Mouse (Mus musculus) urinary bladder, postnatal 4 days (tissue): ENCODE measurements at regions not wholly inside any gene's neighbourhood (a gene's known extent, or its start where the extent isn't known, plus 50 kb on each side); places are given as distances from the start of the nearest gene placed in this dataset.

Experiments used
- DNase-seq, 2 experiments: peaks; one replicate each; pipeline ENCODE4 v3.0.0; 2021 to 2022; ENCODE audit warnings: low spot score in 2 of 2

DNA sequence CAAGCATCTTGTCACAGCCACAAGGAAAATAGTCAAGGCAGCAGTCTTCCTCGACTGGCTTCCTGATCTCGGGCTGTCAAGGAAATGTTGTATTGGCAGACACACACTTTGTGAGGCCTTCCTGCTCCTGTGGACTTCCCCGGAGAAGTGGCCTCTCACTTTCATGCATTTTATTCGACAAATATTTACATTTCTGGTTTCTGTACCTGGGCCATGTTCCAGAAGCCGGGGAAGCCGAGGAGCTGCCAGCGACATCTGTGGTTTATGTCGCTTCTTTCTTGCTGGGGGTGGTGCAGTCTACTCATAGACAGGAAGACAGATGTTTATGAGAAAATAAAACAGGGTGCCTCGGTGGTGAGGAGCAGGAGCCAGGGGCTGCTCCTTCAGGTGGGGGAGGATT is 372.5 kb upstream of the Kcnab2 start:
- no peak for DNase-seq

DNA sequence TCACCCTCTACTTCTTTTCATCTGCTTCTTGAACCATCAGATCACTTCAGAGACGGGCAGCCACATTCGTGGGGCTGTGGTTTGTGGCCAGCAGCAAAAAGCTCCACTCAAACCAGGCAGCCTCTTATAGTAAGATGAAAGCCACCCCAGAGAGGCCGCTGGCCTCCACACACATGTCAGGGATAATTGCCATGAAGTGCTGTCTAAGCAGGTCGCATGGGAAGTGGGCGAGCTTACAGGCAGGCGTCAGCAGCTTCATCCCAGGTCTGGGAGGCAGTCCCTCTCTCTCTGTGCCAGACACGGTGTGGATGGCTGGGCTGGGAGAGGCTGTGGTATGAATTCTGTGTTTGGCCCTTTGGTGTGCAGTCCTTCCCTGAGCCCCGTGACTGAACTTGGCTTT is 358.4 kb upstream of the Kcnab2 start:
- DNase-seq: no peak

DNA sequence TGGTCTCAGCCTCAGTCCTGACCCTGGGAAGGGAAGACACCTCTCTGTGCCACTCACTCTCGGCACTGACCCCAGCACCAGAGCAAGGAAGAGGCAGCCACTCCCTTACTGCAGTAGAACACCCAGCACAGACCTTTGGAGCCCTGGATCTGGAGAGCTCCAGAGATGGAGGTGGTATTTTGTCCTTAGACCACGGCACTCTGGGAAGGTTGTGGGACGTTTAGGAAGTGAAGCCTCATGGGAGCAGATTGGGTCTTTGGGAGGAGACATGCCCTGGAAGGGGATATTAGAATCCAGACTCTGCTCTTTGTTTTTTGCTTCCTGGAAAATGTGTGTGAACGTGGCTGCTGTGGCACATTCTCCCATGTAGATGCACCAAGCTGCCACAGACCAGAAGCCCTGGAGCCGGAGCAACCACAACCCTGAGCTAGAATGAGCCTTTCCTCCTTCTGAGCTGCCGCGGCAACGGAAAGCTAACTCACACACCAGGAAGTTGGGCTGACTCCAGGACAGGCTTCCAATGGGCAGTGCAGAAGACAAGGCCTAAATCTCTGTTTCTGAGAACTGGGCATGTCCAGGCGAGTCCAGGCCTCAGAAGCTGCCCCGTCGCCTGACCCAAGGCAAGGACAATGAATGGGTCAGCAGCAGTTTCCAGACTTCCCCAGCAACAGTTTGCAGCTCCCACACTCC is 356.9 kb upstream of the Kcnab2 start:
- no peak for DNase-seq

DNA sequence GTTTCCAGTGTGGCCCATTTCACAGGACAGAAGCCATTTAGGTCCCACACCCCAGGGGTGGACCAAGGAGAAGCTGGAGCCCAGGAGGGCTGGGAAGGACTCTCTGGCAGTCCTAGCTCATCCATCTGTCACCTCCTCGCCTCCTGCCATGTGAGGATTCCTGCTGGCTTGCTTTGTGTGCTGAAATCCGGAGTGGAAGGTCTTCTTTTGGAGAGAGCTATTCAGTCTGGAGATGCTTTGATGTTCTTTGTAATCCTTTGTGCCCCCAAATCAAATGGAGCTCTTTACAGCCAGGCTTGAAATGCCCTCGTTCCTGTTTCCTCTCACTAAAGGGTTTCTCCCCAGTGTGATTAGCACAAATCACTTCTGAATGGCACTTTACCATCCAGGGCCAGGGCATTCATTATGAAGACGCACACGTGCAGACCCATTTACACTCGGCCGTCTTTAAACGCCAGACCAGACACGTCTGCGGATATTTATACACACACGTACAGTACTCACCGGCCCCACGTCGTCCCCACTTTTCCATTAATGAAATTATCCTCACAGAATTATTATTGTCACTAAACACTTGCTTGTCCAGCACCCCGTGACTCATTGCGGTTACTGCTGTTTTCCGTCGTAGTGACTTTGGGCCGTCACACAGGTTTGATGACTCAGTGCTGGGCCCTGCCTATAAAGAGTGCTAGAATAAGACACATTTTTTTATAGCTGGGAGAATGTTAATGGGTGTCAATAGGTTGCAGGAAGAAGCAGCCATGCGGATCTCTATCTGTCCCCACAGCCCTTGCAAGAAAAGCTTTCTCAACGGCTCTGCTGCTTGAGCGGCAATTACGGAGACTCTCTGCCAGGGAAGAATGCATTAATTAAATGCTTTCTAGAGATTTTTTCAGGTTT is 356.0 kb upstream of the Kcnab2 start:
- DNase-seq: no peak

DNA sequence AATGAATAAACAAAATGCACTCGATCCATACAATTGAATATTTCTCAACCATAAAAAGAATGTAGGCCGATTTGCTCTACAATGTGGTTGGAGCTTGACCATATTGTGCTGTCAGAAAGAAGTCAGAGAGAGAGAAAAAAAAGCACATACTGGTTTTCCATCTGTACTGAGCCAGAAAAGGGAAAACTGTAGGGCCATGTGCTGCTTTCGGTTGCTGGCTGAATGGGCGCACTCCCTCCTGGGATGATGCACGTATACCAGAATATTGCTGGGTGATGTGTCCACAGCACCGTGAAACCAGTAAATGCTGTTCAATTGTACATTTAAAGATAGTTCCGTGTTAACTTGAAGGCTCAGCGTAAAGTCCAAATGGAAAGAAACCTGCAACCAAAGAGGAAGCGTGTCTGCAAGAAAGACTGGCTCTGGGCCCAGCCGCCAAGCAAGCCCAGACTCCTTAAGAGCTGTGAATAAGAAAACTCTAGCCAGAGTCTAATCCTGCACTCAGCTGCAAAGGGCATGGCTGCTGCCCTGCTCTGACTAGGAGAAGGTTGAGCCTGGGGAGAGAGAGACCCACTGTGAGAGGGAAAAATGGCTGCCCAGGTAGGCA is 355.2 kb upstream of the Kcnab2 start:
- DNase-seq: no peak

DNA sequence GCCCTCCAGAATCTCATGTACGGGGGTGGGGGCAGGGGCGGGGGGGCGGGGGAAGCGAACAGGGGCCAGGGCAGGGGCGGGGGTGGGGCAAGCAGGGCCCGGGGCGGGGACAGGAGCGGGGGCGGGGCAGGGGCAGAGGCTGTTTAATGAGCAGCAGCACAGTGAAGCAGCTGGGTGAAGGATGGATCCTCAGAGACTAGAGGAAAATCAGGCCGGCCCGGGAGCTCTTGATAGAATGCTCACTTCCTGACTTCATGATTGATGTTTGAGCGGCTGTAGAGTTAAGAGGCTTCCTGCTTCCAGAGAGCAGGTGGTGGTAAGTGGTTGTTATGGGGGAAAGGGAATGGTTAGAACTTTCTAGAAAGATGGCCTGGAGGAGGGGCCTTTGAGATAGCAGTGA is 347.5 kb upstream of the Kcnab2 start:
- no peak for DNase-seq

DNA sequence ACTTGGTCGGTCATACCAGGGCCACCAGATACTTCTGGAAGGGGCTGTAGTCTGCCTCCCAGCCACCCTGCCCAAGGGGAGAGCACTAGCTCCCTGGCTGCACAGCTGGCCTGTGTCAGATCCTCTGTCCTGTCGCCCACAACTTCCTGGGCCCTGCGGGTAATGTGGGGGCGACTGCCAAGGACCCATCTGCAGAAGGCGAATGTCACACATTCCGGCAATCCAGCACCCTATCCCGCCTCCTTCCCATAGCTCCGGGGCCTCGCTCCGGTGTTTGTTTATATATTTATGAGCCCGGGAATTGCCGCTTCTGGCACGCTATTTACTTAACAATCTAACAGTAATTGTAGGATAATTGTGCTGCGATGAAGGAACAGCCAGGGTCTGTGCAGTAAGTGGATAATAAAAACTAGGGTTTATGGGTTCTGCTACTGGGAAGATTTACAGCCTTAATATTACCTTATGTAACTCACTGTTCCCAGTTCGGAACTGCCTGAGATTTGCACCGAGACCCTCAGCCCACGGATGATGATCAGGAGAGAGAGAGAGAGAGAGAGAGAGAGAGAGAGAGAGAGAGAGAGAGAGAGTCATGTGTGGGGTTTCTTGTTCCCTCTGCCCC is 338.6 kb upstream of the Kcnab2 start:
- DNase-seq: no peak

DNA sequence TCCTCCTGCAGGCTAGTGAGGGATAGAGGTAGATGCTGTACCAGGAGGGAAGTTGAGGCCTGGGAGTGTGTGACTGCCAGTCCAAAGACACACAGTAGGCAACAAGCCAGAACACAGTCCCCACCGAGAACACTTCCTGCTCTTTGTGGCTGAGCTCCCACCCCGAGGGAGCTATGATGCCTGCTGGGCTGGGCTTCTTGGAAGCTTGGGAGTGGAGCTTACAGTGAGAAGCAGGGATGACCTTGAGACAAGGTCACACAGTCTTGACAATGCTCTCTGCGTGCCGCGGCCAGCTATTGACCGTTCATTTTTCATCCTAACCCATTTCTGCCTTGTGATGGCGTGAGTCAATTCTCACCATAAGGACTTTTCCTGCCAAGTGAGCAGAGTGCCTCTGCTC is 328.9 kb upstream of the Kcnab2 start:
- no peak for DNase-seq

DNA sequence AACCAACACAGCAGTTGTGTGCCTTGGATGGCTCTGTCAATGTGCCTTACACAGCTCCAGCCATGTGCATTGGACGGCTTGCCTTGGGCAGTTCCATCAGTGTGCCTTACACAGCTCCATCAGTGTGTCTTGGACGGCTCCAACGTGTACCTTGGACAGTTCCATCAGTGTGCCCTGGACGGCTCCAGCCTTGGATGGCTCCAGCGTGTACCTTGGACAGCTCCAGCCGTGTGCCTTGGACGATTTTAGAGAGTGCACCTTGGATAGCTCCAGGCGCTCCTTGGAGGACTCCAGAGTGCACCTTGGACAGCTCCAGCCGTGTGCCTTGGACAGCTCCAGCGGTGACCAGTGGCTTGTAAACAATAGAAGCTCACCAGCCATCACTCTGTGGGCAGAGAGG is 321.7 kb upstream of the Kcnab2 start:
- DNase-seq: peak; percentile 71 to 78

DNA sequence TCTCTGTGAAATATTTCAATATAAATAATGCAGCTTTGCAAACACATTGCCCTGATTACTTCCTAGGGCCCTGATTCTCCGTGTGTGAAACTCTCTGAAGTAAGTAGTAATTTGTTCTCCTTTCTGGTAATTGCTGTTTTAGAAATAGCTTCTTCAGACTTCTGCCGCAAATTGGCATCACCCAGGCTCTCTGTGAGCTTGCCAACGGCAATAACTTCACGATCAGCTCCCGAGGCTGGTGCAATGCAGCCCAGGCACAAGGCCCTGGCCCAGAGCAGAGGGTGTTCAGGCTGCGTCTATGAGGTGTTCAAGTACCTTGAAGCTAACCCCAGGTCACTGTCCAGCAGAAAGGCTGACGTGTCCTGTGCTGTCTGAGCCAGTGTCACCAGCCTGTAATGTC is 310.8 kb upstream of the Kcnab2 start:
- no peak for DNase-seq

DNA sequence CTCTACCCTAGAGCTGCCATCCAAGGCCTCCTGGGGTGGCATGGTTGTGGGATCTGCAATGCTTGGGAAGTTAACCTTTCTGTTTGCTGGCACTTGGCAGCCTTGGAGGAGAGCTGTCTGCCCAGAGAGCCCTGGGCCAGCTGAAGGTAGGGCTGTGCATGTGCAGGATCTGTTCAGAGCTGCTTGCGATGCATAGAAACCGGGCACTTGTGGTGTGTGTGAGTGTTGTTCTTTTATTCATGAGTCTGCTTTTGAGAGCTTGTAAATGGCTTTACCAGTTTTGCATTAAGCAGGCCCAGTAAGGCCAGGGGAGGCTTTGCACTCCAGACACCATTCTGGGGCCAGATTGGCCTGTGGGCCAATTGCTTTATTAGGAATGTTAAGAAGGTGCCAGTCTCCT is 307.3 kb upstream of the Kcnab2 start:
- no peak for DNase-seq

DNA sequence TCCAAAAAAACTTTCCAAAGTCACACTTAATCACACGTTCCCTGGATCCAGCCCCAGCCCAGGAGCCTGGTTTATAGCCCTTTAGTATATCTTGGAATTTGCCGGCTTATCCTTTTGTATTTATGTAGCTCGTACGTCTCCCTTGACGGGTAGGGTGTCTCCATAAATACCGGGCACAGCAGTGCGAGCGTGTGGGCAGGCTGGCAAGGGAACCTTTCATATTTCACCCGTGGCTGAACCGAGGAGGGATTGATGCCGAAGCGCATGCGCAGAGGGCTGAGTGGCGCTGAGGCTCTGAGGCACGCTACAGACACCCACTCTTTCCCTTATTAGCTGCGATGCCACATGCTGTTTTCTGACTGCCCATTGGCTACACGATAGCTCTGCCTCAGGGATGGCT is 301.9 kb upstream of the Kcnab2 start:
- no peak for DNase-seq

DNA sequence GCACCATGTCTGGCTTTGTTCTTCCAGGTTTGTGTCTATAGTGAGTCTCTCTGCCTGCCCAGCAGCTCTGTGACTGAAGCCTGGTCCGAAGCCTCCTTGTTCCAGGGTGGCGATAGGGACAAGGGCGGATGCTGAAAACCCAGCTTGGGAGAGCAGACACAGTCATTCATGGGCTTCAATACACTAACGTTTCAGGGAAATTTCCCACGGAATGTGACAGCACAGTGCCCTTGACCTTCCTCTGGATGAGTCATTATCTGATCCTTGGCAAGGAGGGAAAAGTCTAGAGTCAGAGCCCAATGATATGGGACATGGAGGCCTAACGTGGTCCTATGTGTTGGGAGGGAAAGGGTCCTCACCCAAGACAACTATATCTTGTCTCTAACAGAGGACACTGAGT is 298.1 kb upstream of the Kcnab2 start:
- DNase-seq: no peak

DNA sequence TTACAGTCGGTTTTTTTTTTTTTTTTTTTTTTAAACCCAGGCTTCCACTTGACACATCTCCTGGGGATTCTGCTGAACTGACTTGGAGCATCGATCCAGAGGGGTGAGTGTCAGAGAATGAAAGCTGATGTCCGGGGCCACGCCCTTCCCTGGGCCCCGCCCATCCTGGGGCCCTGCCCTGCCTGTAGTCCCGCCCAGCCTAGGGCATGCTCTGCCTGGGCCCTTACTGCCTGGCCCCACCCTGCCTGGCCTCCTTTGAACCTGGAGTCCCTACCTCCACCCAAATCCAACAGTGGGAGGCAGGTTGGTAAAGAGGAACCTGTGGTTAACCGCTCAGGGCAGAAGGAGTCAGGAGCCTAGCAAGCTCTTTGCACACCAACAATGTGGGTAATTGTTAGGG is 293.7 kb upstream of the Kcnab2 start:
- DNase-seq: peak; percentile 13 to 54

DNA sequence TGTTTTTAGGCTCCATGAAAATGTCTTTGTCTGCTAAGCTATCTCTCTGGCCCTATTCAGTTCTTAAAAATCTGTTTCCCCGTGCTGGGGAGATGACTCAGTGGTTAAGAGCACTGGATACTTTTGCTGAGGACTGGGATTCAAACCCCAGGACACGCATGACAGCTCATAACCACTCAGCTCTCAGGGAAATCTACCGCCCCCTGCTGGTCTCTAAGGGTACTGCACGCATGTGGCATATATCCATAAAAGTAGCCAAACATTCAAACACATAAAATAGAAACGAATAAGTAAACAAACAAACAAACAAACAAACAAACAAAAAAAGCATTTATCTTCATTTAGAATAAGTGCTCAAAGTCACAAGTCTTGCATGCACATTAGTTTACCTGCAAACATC is 289.7 kb upstream of the Kcnab2 start:
- no peak for DNase-seq

DNA sequence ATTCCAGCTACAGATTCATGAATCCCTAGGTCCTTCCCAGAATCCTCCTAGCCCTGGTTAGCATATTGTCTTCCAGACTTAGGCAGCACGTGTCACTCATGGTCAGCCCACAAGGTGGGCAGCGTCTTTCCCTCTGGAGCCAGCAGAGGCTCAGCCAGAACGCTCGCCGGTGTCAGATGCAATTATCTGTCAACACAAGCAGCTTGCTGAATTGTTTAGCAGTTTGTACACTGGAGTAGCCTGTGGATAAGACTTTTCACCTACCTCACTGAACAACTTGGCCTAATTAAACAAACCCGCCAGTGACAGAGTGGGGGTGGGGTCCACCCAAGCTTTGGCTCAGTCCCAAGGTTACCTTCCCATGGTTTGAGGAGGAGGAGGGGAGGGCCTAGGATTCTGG is 285.4 kb upstream of the Kcnab2 start:
- no peak for DNase-seq

DNA sequence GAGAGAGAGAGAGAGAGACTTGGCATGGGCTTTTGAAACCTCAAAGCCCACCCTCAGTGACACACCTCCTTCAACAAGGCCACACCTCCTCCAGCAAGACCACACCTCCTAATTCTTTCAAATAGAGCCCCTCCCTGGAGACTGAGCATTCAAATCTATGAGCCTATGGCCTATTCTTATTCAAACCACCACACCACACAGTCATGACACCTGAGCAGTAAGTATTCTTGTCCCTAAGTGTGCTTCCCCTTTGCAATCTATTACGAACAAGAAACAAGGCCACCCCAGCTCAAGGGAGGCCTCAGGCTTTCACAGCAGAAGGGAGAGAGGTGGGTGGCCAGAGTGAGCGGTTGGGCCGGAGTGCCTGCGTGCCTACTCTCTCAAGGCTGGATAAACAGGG is 284.9 kb upstream of the Kcnab2 start:
- DNase-seq: no peak

DNA sequence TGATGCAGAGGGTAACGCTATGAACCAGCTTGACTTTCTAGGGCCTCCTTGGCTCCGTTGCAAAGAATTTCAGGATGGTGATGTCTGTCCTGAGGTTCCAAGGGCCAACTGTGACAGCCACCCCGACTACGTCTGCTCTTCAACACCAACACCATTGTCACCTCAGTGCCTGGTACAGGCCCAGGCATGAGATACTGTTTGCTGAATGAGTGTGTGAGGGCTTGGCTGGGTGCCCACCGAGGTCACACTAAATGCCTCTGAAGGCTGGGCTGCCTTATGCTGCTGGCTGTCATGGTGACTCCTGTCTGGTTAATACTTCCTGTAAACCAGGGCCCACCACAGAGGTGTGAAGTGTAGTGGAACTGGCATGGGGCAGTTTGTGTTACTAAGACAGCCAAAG is 279.5 kb upstream of the Kcnab2 start:
- DNase-seq: peak in 1 of 2 experiments; percentile 60

DNA sequence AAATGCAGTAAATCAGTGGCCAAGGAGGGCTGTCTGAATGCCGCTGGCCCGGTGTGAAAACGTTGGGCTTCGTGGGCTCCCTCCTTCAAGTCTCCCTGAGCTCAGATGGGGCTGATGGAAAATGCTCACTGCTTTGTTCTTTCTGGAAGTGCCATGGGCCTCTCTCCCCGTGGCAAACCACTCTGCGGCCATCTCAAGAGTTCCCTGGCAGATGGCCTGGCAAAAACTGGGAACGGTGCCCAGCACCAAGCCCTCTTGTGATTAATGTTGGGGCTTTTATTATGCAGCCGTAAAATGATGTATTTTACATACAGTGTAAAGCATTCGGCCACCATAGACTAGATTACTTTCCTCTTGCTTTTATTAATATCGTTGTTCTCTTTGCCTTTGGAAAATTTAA is 278.9 kb upstream of the Kcnab2 start:
- DNase-seq: peak in 1 of 2 experiments; percentile 61

DNA sequence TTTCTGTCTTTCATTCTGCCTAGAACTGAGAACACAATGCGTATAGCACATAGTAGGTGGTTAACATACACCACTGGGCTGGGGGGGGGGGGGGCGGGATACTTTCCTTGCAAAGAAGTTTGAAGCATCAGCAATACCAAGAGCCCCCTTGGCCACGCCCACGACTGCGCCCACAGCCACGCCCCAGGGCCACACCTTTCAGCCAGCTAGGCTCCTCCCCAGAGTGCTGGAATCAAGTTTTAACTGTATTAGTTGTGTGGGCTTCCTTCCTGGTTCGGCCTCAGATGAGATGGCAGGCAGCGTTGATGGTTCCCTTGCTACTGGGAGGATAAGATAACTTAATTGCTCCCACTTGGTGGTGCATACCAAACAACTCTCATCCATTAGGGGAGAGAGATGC is 278.1 kb upstream of the Kcnab2 start:
- DNase-seq: peak in 1 of 2 experiments; percentile 58

DNA sequence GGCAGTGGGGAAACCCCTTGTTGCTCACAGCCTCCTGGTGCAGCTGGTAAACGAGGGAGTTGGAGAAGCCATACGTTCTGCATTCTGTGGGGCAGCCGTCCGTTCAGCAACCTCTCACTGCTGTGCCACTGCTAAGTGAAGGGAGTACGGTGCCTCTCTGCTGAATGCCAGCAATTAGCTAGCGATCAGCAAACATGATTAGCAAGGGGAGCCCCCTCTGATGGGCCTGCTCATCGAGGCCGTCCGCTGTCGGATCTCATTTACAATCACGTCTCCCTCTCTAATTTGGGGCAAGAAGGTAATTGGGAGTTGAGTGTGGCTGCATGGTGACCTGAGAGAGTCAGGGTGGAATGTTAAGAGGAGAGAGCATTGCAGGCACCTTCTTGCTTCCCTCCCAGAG is 266.7 kb upstream of the Kcnab2 start:
- DNase-seq: no peak

DNA sequence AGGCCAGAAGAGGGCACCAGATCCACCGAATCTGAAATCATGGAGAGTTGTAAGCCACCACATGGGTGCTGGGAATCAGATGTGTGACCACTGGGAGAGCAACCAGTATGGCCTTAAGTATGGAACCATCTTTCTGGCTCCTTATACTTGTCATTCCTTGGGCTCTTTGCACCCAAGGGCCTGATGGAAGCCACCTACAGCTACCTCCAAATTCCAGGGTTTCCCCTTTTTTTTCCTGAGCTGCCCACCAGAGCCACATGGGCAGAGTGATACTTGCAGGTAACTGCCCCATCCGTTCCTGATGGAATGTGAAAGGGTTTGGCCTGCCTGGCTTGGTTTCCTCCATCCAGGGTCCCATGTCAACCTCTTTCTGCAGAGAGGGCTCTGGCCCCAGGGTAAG is 255.3 kb upstream of the Kcnab2 start:
- DNase-seq: peak in 1 of 2 experiments; percentile 45
